Mouse (Mus musculus) olfactory bulb, adult 2 months (tissue): Measurements from ENCODE around the gene Tbx20.

Source experiments
- CTCF ChIP-seq: fragments of 200-500 bp; IDR thresholded peaks from 2 replicates; pipeline ENCODE4 v1.5.1; 2012; ENCODE audit warnings: low read depth, mild to moderate bottlenecking, low read length, moderate library complexity; ENCODE audit not compliant: insufficient read depth
- POLR2A ChIP-seq: fragments of 200-500 bp; IDR thresholded peaks from 2 replicates; pipeline ENCODE4 v1.6.1; 2012; ENCODE audit warnings: mild to moderate bottlenecking, low read depth, low read length, moderate library complexity; ENCODE audit not compliant: insufficient read depth

GRCm38 (mm10) chr9:24818511-24818910 lies 44.4 kb upstream of the Tbx20 start:
- TF ChIP-seq CTCF = no peak
- TF ChIP-seq POLR2A = no peak
